In genomic region chr11:90317482-90317881, GRCm38 (mm10) we compare ENCODE assay signal across 9 mouse cellular contexts.
DNase-seq lines count a peak whose midpoint lies in the region; ATAC-seq and TF ChIP-seq lines count a peak whose summit lies in the region.
"Had no signal": no experiment of that assay in that cellular context is flagged by ENCODE, and none has a peak within 500 bp of the region (broad histone marks: within the 10 kb centered on the region; RNA-seq: fewer than 3 reads in every experiment).

No protein-coding gene starts in this region.

- 29% methylated on average over 4 of the region's 4 CpGs for WGBS in forebrain, embryonic 10.5 days
- 11% methylated on average over 4 of the region's 4 CpGs for WGBS in forebrain, embryonic 16.5 days
- 25% methylated on average over 4 of the region's 4 CpGs for WGBS in limb, embryonic 14.5 days

- no peaks in the 10 kb centered on the region for H3K27me3 ChIP-seq in forebrain, embryonic 10.5 days (ENCODE audit: poor library complexity, severe bottlenecking)
- H3K27me3 ChIP-seq in forebrain, embryonic 16.5 days (replicated peaks; ENCODE audit: control insufficient read depth, insufficient read depth, low read length), result no peaks in the 10 kb centered on the region
- no peaks in the 10 kb centered on the region for H3K27me3 ChIP-seq in limb, embryonic 14.5 days (ENCODE audit: control insufficient read depth, insufficient read depth, low read length)
- H3K27me3 ChIP-seq: neural tube, embryonic 13.5 days had no signal

- H3K9me3 ChIP-seq in forebrain, embryonic 10.5 days, result no peaks in the 10 kb centered on the region
- no peaks in the 10 kb centered on the region for H3K9me3 ChIP-seq in forebrain, embryonic 16.5 days (ENCODE audit: control insufficient read depth, low read length)
- no peaks in the 10 kb centered on the region for H3K9me3 ChIP-seq in limb, embryonic 14.5 days (ENCODE audit: control insufficient read depth, low read length)
- H3K9me3 ChIP-seq: neural tube, embryonic 13.5 days had no signal

- no peak overlapping the region for H3K4me3 ChIP-seq in forebrain, embryonic 10.5 days
- no peak overlapping the region for H3K4me3 ChIP-seq in forebrain, embryonic 16.5 days (replicated peaks; ENCODE audit: low read length)
- no peak overlapping the region for H3K4me3 ChIP-seq in limb, embryonic 14.5 days (replicated peaks; ENCODE audit: low read length)
- H3K4me3 ChIP-seq: neural tube, embryonic 13.5 days had no signal

- no peak overlapping the region for H3K9ac ChIP-seq in forebrain, embryonic 16.5 days (replicated peaks; ENCODE audit: low read depth, low read length)
- H3K9ac ChIP-seq in limb, embryonic 14.5 days (ENCODE audit: low read depth, low read length, severe bottlenecking), result no peak overlapping the region
- H3K9ac ChIP-seq: neural tube, embryonic 13.5 days had no signal

- no peak overlapping the region for H3K4me2 ChIP-seq in forebrain, embryonic 16.5 days (ENCODE audit: low read length)
- H3K4me2 ChIP-seq in limb, embryonic 14.5 days (replicated peaks; ENCODE audit: low read depth, low read length, severe bottlenecking), result no peak overlapping the region
- H3K4me2 ChIP-seq: neural tube, embryonic 13.5 days had no signal

- no peak for ATAC-seq in forebrain, embryonic 16.5 days
- peak; percentile 86 for ATAC-seq in common myeloid progenitor, adult 5-6 weeks (replicated peaks; ENCODE audit: low read depth, poor library complexity, severe bottlenecking)
- no peak for ATAC-seq in limb, embryonic 14.5 days (ENCODE audit: low FRiP score, low read depth)

- peak; percentile 25 for DNase-seq in forebrain, embryonic 10.5 days (ENCODE audit: extremely low spot score, low spot score)
- peak; percentile 59 for DNase-seq in testis, postnatal 10 days (ENCODE audit: low spot score)
- DNase-seq in testis, postnatal 14 days (ENCODE audit: low spot score), result no peak
- peak; percentile 62 for DNase-seq in induced T-regulatory cell, adult 2 months (ENCODE audit: low read depth)
- DNase-seq in limb, embryonic 14.5 days (ENCODE audit: low spot score), result peak; percentile 59
- DNase-seq in right cerebral cortex, postnatal 36 days (ENCODE audit: low spot score in 2 of 2), result peak; percentile 25 to 50

- 0 out of 2 replicates have a peak, but pooled peaks cover 4% of the 10 kb centered on the region for H3K4me1 ChIP-seq in forebrain, embryonic 10.5 days
- no peaks in the 10 kb centered on the region for H3K4me1 ChIP-seq in forebrain, embryonic 16.5 days (replicated peaks; ENCODE audit: control insufficient read depth, insufficient read depth, low read length)
- no peaks in the 10 kb centered on the region for H3K4me1 ChIP-seq in limb, embryonic 14.5 days (ENCODE audit: control insufficient read depth, insufficient read depth, low read length)
- H3K4me1 ChIP-seq: neural tube, embryonic 13.5 days had no signal

- H3K36me3 ChIP-seq in forebrain, embryonic 10.5 days (replicated peaks), result no peaks in the 10 kb centered on the region
- no peaks in the 10 kb centered on the region for H3K36me3 ChIP-seq in forebrain, embryonic 16.5 days (ENCODE audit: control insufficient read depth, insufficient read depth)
- H3K36me3 ChIP-seq in limb, embryonic 14.5 days (ENCODE audit: control insufficient read depth, insufficient read depth, low read length), result no peaks in the 10 kb centered on the region
- H3K36me3 ChIP-seq: neural tube, embryonic 13.5 days had no signal

- H3K27ac ChIP-seq in forebrain, embryonic 10.5 days, result no peak overlapping the region
- no peak overlapping the region for H3K27ac ChIP-seq in forebrain, embryonic 16.5 days (ENCODE audit: low read length)
- H3K27ac ChIP-seq in limb, embryonic 14.5 days (replicated peaks; ENCODE audit: low read depth, low read length), result no peak overlapping the region
- H3K27ac ChIP-seq: neural tube, embryonic 13.5 days had no signal

- no peak for TF ChIP-seq POLR2A in limb, embryonic 14.5 days (IDR thresholded peaks at IDR 0.05; ENCODE audit: borderline replicate concordance, extremely low read depth, insufficient read depth, insufficient read length)
